Mouse (Mus musculus) T-cell, adult 2 months (primary cell): ENCODE data around the gene Clasp1.

Experiments used
- DNase-seq: peaks from one replicate; pipeline ENCODE4 v3.0.0; 2022; ENCODE audit warnings: low spot score

Gene Clasp1

DNA sequence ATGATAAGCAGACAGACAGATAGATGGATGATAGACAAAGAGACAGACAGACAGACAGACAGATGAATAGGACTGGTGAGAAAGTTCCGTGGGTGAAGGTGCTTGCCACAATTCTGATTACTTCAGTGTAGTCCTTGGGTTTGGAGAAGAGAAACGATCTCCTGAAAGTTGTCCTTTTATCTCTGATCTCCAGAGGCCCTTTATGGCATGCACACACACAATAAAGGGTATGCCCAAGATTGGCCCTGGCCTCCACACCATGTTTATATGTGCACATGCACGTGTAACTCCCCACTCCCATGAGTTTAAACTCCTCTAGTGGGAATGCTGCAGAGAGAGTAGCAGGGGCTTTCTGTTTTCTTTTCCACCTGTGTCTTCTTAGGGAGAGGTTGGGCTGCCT is 14.6 kb downstream of the Clasp1 start:
- DNase-seq = no peak

DNA sequence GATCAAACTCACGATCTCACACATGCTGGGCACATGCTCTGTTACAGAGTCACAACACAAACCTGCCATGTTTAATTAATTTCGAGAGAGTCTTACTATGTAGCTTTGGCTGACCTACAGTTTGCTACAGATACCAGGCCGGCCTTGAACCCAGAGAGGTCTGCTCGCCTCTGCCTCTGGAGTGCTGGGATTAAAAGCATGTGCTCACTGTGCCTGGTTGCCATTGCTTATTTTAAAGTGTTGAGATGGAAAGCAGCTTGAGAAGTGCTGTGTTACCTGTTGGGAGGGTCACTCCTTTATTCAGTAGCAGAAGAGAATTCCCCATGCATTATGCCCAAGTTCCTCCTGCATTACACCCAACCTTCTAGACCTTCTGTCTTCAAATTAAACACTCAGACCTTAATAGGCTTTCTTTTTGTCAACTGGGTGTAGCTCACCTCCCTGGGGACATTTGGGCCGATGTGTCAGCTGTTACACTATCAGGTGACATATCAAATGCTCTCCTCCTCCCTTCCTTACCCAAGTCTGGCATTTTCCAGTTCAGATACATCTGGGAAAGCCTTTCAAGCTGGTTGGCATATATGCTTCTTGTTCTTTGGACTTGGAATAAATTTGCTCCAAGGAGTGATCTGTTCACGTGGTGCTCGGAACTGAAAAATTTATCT is 18.9 kb downstream of the Clasp1 start:
- DNase-seq = no peak

DNA sequence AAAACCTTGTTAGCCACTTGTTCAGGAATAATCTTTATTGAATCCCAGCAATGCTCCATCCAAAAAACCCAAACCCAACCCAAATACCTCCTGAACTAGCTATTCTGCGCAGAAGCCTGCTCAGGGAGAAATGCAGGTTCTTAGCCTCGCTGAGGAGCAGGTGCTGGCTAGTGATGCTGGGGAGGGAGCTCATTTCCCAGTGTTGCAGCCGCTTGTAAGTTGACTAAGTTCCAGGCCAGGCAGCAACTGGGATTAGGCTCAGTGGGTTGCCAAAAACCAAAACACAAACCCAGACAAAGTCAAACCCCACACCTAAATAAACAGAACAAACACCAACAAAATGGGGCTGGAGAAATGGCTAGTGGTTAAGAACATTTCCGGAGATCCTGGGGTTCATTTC is 20.4 kb downstream of the Clasp1 start:
- no peak for DNase-seq

DNA sequence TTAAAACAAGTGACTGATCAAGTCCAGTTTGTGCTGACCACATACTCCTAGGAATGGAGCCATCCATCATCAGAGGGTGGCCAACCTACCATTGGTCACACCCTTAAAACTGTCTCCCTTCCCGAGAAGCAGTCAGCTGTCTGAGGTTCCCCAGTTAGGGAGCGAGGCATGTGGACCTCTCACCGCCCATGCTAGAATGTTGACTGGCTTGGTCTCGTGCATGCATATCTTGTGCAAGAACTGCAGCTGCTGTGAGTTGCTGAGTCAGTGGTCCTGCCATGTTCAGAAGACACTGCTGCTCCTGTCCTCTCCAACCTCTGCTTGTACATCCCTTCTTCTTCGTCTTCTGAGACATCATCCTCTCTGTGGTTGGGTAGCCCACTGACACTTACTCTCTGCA is 22.0 kb downstream of the Clasp1 start:
- DNase-seq = no peak

DNA sequence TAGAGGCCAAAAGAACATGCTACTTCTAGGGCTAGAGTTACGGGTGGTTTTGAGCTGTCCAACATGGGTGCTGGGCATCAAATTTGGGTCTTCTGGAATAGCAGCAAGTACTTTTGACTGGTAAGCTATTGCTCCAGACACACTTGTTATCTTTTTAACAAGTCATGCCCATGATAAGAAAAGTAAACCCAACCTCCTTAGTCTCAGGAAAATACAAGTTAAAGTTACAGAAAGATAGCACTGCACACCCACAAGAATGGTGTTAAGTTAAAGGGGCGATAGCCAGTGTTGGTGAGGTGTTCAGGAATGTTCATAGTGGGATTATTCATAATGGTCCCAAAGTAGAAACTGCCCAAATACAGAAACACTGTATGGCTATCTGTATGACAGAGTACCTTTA is 24.3 kb downstream of the Clasp1 start:
- DNase-seq = no peak

DNA sequence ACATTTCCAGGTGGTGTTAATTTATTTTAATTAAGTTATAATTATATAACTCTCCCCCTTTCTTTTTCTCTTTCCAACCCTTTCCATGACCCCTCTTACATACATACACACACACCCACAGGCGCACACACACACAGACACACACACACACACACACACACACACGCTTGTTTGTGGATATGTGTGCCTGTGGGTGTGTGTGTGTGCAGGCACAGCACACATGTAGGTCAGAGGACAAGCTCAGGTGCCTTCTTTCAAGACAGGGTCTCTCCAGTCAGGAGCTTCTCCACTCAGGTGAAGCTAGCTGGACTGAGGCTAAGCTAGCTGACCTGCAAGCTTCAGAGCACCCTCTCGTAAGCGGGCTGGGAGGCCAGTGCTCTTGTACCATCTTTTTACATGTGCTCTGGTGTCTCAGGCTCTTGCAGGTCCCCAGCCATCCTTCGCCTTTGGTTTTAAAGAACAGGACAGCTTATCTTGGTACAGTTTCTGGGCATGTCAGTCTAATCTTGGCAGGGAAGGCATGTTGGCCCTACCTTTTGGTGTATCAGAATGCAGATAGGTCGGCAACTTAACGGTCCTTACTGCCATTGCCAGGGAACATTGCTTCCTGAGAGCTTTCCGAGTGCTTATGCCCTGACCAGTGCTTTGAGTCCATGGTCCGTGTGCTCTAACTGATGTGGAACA is 28.3 kb downstream of the Clasp1 start:
- no peak for DNase-seq

DNA sequence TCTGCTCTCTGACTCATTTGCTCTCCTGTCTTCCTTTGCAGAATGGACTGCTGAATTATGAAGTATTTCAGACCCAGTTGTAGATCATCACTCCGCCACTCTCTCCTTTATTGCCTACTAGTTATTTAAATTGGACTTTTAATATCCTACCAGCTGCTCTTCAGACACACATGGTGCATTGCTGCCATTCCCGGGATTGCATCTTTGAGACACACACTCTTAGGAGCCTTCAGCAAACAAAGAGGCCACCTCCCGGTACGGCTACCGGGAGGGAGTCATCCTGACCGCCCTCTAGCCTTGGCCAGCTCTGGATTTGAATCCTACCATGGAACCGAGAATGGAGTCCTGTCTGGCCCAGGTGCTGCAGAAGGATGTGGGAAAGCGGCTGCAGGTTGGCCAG is 30.5 kb downstream of the Clasp1 start:
- DNase-seq = no peak

DNA sequence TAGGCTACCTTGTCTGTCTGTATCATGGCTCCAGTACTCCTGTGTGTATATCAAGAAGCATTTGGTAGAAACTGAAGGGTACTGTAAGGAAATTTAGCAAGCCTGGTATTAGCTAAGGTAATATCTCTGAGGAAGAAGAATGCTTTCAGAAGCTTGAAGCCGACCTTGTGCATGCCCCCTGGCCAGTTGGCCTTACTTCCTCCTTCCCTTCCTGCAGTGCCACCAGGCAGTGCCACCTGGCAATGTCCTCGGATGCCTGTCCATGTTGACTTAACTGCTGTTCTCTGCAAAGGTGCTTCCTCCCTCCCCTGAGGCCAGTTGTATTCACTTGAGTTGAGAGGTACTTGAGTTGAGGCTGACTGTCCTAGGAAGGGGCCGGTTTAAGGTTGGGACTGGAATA is 32.3 kb downstream of the Clasp1 start:
- no peak for DNase-seq

DNA sequence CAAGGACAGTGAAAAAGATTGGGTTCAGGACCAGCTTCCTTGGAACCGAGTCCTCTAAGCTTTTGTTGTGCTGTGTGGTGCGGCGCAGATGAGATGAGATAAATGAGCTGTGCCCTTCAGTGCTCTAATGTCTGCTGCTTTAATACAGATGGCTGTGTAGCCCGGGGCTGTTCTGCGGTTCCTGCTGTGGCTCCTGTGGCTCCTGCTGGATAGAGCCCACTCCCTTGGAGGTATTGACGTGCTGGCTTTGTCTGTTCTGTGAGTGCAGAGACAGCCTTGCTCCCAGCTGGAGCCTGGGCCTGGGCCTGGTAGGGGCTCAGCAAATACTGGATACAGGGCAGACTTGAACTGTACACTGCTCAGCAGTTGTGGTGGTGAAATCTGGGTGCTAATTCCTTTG is 34.0 kb downstream of the Clasp1 start:
- no peak for DNase-seq

DNA sequence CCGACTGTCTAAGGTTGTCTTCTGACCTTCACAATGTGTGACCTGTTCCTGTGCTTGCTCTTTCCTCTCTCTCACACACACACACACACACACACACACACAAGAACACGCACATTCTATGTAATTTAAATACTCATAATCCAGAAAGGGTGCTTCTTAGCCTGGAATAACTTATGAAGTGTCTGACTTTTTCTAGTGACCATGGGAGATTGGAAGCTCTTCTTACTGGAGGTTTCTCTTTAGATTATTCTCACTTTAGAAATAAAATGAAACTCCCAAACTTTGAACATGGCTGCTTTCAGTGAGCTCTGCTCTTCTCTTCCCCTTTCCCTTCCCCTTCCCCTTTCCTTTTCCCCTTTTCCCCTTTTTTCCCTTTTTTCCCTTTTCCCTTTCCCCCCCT is 37.1 kb downstream of the Clasp1 start:
- DNase-seq = no peak

DNA sequence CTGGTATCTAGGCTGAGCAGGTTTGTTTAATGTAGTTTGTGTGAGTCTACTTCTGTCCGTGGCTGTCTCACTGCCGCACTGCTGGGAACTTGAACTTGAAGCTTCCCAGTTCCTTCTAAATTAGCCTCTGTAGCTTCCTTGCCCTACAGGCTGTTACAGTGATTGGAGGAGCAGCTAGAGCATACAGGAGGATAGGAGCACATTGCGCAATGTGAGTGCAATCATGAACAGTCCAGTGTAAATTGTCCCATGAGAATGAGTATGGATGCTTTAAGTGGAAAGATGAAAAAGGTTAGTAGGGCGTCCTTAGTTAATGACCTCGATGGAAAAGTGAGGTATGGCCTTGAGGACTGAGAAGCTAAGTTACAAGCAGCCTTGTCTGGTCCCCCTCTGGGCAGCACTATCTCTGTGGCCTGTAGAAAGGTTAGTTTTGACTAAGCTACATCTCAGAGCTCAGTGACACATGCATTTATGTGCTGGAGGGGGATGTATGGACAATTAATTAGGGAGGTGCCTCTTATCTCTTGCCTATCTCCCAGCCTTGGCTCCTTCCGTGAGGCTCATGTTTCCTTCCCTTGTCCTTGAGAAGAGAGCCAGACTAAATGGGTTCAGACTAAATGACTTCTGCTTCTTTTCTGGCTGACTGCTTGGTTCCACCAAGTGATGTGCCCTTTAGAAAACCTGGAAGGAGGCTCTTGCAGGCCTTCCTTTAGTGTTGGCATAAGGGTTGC is 39.7 kb downstream of the Clasp1 start:
- no peak for DNase-seq

DNA sequence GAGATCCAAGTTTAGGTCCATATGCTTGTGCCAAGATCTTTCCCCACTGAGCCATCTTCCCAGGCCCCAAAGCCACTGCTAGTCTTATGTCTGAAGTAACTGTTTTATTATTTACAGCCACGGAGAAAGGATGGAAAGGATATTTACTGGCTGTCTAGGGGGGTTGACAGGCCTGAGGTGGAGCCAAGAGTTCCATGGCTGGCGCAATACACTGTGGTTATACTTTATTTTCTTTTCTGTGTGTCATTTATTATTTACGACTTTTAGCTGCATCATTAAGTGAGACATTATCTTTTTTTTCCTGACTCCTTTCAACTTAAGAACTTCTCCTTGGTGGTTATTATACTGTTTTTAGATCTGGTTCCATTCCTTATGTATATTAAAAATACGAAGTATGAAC is 42.7 kb downstream of the Clasp1 start:
- no peak for DNase-seq

DNA sequence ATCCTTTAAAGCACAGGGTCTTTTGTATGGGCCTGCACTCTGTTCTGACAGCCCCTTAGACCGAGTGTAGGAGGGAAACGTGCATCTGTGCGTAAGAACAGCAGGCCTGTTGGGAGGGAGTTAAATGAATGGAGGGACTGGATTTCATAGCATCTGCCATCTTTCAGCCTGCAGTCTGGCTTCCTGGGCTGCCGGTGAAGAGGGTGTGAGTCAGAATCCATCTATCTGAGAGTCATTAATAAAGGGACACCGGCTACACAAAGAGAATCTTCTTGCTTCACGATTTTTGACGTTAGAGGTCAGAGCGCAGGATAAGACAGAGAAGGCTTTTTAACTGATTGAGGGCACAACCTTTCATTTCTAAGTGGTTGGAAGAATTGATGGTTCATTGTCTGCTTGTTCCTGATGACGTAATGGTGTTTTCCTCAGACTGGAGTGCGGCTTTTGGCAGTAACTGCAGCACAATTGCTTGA is 46.2 kb downstream of the Clasp1 start:
- DNase-seq = no peak

DNA sequence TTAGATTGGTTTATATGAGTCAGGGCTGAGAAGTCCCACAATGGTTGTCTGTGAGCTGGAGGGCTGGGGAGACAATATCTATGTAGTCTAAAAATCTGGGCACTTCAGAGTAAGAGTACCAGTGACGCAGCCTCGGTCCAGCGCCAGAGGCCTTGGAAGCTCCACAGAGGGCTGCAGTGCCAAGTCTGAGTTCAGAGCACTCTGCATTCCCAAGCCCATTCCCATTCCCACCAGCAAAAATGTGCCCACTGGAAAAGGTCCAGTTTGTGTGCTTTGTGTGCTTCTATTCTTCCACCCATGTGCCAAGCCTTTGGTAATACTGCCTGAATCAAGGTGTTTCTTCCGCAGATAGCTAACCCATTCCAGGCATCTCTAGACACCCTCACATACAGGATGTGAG is 49.0 kb downstream of the Clasp1 start:
- no peak for DNase-seq

DNA sequence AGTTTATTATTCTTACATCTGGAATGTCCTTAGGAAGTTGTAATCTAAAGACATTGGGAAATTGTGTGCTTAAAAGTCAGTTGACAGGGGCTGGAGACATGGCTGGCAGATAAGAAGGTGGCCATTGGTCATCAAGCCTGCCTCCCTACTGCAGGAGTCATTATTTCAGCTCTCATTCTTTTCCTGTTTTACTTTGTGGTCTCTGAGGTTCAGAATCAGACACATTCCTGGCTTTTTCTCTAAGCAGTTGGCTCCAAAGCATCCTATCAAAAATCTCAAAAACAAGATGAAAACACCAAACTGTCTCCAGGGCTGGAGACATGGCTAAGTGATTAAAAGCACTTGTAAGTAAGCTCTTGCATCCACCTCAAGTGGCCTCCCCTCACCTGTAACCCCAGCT is 49.5 kb downstream of the Clasp1 start:
- no peak for DNase-seq

DNA sequence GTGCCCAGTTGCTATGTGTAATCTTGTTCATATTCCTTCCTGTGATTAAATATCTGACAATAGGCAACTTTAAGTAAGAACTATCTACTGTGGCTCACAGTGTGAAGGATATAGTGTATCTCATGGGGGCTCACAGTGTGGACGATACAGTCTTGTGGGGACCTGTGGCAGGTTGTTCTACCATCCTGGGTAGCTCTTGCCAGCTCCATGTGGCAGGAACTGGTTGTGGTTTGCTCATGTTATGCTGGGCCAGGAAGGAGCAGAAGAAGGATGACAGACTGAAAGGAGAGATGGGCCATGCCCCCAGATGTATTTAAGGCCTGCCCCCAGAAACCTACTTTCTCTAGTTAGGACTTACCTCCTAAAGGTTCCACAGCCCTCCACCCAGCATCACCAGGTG is 51.7 kb downstream of the Clasp1 start:
- DNase-seq = no peak

DNA sequence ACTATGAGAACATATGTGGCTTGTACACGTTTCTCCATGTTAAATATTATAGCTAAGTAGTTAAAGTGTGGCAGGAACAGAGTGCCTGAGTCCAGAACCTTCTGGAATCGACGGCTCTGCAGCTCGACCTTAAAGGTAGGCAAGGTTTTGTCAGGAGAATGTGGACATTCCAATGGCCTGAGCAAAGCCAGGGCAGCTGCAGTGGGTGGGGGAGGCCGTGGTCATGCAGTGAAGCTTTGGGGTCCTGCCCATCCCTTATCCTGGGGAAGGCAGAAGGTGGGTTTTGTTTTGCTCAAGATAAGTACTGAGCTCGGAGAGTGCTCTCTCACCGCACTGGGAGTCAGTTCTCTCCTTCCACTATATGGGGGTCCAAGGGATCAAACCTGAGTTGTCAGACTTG is 55.6 kb downstream of the Clasp1 start:
- DNase-seq = no peak

DNA sequence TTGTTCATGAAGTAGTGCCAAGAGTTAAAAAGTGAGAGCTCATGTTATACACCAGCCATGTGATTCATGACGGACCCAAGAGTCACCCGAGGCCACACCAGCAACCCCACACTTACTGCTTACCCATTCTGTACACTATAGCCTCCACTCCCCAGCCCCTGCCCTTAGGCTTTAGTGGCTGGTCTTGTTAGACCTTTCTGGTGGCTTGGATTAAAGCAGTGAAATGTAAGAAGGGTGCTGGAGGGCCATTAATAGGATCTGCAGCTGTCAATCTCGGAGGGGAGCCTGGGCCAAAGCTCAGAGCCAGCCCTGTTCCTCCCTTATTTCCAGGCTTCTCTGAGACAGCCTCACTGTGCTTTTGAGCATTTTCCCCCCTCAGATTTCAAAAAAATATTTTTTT is 56.1 kb downstream of the Clasp1 start:
- no peak for DNase-seq

DNA sequence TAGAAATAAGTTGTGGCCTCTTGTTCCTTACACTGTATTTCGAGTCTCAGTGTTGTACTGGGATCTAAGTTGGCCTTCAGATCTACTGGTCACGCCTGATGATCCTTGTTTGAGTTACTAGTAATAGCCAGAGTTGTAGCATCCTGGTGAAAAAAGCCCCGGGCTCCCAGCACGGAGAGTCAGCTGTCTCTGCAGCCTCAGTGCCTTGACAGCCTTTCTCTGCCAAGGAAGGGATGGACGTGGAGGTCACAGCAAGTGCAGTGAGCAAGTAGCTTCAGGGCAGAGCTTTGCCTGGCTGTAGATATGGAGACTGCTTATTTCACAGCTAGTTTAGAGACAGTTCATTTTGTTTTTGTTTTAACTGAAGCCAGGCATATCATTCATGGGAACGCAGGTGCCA is 56.6 kb downstream of the Clasp1 start:
- no peak for DNase-seq

DNA sequence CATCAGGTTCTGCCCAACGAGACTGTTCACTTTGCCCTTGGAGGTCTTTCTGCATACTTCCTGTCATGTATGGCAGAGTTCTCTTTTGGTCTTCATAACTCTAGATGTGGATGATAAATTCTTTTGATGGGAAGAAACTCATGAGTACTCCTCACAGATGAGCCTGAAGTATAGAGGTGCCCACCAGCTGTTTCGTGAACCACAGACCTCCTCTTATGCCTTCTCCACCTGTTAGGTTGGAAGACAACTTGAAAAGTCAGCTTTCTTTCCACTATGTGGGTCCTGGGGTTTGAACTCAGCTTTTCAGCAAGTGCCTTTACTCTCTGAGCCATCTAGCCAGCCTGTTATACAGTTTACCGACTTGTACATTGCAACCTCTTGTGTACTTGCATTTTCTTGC is 57.1 kb downstream of the Clasp1 start:
- no peak for DNase-seq

DNA sequence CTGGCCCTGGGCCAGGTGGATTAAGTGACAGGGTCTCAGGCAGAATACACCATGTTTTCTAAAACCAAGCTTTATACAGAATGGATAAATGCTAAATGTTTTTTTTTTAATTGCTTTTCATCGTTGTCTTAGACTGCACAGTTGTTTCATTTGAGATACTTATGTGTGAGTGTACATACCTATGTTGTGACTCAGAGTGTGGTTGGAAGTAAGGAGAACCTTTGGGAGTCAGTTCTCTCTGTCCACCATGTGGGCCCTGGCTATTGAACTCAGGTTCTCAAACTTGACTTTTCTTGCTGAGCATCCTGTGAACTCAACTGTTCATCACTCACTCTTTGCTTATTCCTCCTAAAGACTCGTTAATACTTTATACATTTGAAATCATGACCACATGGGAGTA is 58.3 kb downstream of the Clasp1 start:
- DNase-seq = no peak

DNA sequence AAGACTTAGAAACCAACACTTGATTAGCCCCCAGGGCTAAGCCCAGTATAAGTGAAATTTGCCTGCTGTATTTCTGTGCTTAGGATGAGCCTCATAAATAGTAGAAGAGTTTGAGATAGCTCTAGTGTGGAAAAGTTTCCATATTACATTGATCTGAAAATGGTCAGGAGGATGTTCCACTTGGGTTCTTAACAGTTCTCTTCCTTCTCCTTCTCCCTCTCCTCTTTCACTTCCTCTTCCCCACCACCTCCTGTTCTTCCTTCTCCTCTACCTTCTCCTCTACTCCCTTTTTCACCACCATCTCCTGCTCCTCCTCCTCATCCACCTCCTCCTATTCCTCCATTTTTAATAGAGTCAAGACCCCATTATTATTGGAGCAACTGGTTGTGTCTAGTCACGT is 59.4 kb downstream of the Clasp1 start:
- no peak for DNase-seq

DNA sequence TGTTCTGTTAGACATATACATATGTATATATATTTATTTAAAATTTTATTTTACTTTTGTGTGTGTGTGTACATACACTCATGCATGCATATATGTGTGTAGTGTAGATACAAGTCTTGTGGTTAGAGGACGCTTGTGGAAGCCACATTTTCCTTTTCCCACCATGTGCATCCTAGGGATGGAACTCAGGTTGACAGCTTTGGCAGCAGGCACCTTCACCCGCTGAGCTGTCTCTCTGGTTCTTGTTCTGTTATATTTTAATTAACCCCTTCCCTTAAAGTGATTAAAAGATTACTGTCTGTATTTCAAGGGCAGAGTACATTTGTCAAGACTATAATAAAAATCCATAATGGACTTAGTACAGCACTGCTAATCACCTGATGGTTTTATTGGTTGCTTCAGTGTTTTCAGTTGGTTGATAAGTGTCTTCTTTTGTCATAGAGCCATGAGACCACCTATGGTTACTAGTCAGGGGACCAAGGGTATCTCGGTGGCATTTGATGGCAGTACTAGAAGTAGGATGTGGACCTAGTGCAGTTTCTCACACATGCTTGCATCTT is 62.1 kb downstream of the Clasp1 start:
- DNase-seq = no peak
